Mouse (Mus musculus): ENCODE data around the gene Duoxa1. TPM values are rescaled to one million over a fixed set of nuclear protein-coding genes. Genes with fewer than 3 reads are reported as not detected.

Gene Duoxa1
- total RNA-seq, 2 experiments from 2014 or later = 0.25 to 1.2 TPM

- DNase-seq (ENCODE audit: low spot score) = no peak
Measured at GRCm38 (mm10) chr2:122298596-122299490, 14.7 kb downstream of the Duoxa1 start, which contains the start of gene Duoxa2. Gene Duoxa2, plus strand, starts transcription at chr2:122298900.

- no peak for DNase-seq (ENCODE audit: low spot score)
Measured at GRCm38 (mm10) chr2:122298096-122298499, 15.4 kb downstream of the Duoxa1 start, which contains the start of gene Duox2. Gene Duox2, minus strand, starts transcription at chr2:122298449.

- no peak for DNase-seq (ENCODE audit: low spot score)
Measured at GRCm38 (mm10) chr2:122297271-122298095, 16.0 kb downstream of the Duoxa1 start.

- no peak for DNase-seq (ENCODE audit: low spot score)
Measured at GRCm38 (mm10) chr2:122294916-122295315, 18.6 kb downstream of the Duoxa1 start.

- no peak for DNase-seq (ENCODE audit: low spot score)
Measured at GRCm38 (mm10) chr2:122286137-122286536, 27.4 kb downstream of the Duoxa1 start.

- DNase-seq (ENCODE audit: low spot score) = no peak
Measured at GRCm38 (mm10) chr2:122284091-122284490, 29.4 kb downstream of the Duoxa1 start.

GRCm38 (mm10) chr2:122278769-122279168, 34.8 kb downstream of the Duoxa1 start:
- no peak for DNase-seq (ENCODE audit: low spot score)

- no peak for DNase-seq (ENCODE audit: low spot score)
Measured at GRCm38 (mm10) chr2:122266407-122267193, 46.9 kb downstream of the Duoxa1 start.

GRCm38 (mm10) chr2:122264690-122265089, 48.8 kb downstream of the Duoxa1 start:
- no peak for DNase-seq (ENCODE audit: low spot score)

GRCm38 (mm10) chr2:122260729-122261128, 52.8 kb downstream of the Duoxa1 start:
- no peak for DNase-seq (ENCODE audit: low spot score)

- no peak for DNase-seq (ENCODE audit: low spot score)
Measured at GRCm38 (mm10) chr2:122255997-122256396, 57.5 kb downstream of the Duoxa1 start.

Other genes starting within 250 kb of the Duoxa1 start
- 1 to 10 TPM; 5.8 to 6.4 TPM for gene Spg11, start 195.3 kb downstream of the Duoxa1 start, total RNA-seq (2021)
- 100 to 1,000 TPM in 1 of 2 experiments, 10 to 100 TPM in 1; 82.2 to 128 TPM for gene B2m, start 166.0 kb downstream of the Duoxa1 start, total RNA-seq (2021)
- not detected for gene Trim69, start 153.0 kb downstream of the Duoxa1 start, total RNA-seq (2021)
- gene Patl2, start 127.5 kb downstream of the Duoxa1 start, total RNA-seq (2021) = not detected
- gene Terb2, start 127.5 kb downstream of the Duoxa1 start, total RNA-seq (2021) = not detected
- 10 to 100 TPM; 65.2 to 69.0 TPM for gene Sord, start 79.0 kb downstream of the Duoxa1 start, total RNA-seq (2021)
- under 1 TPM; 0.07 to 0.09 TPM for gene Duox2, start 15.3 kb downstream of the Duoxa1 start, total RNA-seq (2021)
- gene Duoxa2, start 14.8 kb downstream of the Duoxa1 start, total RNA-seq (2021) = not detected
- gene Duox1, start 1.9 kb upstream of the Duoxa1 start, total RNA-seq (2021) = under 1 TPM; 0.50 to 0.83 TPM
- 1 to 10 TPM; 1.7 to 1.9 TPM for gene Shf, start 55.4 kb upstream of the Duoxa1 start, total RNA-seq (2021)
- gene Slc28a2, start 112.7 kb upstream of the Duoxa1 start, total RNA-seq (2021) = 1 to 10 TPM; 5.5 to 8.2 TPM
- gene Gm14085, start 171.2 kb upstream of the Duoxa1 start, total RNA-seq (2021) = under 1 TPM; 0.14 to 0.19 TPM